Mouse (Mus musculus) kidney, postnatal 25 days (tissue): Measurements from ENCODE around the gene Susd3.

ENCODE experiments used
- DNase-seq, 2 experiments: peaks; one replicate each; pipeline ENCODE4 v3.0.0; 2021; ENCODE audit warnings: mixed read lengths in 2 of 2

Susd3 gene

DNA sequence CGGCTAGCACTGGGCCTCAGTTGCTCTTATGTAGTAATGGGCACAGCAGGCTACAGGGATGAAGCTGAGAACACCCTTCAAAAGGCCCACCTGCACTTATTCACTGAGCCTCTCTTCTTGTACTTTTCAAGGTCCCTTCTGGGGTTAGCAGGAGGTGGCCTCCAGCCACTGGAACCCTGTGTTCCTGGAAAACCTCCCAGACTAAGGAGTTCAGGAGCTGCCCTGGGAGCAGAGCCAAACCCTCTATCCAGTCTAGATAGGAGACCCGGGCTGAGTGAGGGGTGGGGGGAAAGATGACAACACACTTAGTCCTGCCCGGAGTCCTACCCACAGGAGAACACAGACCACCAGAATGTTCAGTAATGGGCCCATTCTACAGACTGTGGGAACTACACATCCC is 2.5 kb downstream of the Susd3 start:
- DNase-seq = peak; percentile 65 to 90

DNA sequence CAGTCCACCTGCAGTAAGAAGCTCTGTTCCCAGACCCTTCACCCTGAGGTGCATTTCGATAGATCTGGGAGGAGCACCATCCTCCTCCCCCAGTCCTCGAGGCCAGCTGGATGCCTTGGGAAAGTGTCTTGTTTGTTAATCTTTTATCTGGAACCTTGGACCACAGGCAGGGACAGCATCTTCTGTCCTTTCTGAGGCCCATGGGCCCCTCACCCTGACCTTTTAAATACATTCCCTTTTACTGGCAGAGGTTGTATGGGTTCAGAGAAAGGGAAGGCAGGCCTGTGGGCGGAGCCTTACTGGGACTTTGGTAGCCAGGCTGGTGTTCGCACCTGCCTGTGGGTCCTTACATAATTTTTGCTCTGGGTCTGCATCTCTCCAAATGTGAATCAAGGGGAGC is 3.3 kb downstream of the Susd3 start:
- DNase-seq = peak; percentile 79 to 94

- DNase-seq = no peak
Observed at GRCm38 (mm10) chr13:49243492-49243891, 5.0 kb downstream of the Susd3 start.

GRCm38 (mm10) chr13:49242321-49243065 is 6.0 kb downstream of the Susd3 start:
- DNase-seq = peak in 1 of 2 experiments; percentile 55

GRCm38 (mm10) chr13:49238737-49239136 is 9.8 kb downstream of the Susd3 start:
- no peak for DNase-seq

DNA sequence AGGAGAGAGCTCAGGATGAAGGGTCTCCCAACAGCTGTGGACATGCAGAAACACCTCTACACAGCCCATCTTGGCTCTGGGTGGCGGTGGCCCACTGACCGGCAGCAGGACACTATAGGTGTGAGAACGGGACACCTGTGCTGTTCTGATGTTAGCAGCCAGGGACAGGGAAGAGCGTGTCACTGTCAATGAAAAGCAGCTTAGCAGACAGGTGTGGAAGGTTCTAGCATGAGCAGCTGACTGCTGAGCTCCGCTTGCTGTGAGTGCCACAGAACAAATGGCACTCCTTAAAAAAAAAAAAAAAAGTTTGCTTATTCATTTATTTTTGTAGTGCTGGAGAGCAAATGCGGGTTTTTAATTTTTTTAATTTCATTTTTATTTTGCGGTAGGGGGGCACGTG is 10.9 kb downstream of the Susd3 start:
- no peak for DNase-seq

GRCm38 (mm10) chr13:49234711-49235110 is 13.8 kb downstream of the Susd3 start:
- no peak for DNase-seq

- peak; percentile 70 to 88 for DNase-seq
Observed at GRCm38 (mm10) chr13:49233792-49234572, 14.5 kb downstream of the Susd3 start.

- no peak for DNase-seq
Observed at GRCm38 (mm10) chr13:49225633-49226032, 22.9 kb downstream of the Susd3 start.

GRCm38 (mm10) chr13:49225159-49225558 is 23.3 kb downstream of the Susd3 start:
- DNase-seq = no peak

DNA sequence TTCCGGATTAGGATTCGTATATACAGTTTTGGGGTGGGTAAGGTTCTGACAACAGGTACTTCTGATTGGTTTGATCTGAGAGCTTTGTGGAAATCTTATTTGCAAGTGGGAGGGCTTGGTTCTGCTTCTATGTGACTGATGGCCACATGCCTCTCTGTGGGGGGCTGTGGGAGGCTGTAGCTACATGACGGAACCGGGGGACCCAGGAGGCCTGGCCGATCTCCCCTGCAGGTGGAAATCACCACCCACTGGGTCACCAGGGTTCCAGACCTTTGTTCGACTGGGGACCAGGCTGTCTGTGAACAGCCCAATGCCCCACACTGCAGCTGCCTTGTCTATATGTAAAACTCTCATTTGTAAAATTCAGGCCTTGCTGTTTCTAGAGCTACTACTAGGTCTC is 23.8 kb downstream of the Susd3 start:
- DNase-seq = no peak

DNA sequence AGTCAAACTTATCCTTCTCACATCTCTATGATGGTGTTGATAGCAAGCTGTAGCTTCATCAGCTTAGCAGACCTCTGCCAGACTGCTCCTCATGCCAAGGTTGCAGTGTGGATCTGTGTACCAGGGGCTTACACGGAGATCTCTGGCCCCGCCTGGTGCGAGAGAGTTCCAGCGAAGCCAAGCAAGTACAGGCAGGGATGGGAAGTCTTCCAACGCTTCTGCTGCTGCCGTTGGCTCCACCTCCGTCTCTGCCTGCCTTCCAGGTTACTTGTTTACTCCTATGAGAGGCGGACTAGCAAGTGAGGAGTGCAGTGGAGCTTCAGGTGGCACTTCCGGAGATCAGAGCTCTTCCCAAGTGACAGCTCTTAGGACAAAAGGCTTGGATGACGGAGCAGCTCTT is 24.2 kb downstream of the Susd3 start:
- DNase-seq = peak; percentile 73 to 84

- no peak for DNase-seq
Observed at GRCm38 (mm10) chr13:49220912-49221311, 27.6 kb downstream of the Susd3 start.

DNA sequence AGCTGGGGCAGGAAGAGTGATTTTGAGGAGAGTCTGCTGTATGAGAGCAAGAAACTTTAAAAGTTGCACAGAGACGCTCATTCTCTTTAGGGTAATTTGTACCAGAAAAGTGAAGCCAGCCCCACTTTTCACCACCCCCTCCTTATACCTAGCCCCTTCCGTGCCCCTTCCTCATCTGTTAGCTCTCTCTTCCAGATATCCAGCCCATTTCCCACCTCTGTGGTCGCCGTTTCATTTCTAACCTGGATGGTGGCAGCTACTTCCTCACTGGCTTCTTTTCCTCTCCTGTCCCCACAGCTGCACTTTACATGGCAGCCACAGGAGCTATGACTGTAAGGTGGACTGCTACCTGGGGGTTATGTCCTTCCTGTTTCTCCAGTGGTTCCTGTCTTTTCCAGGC is 29.1 kb downstream of the Susd3 start:
- no peak for DNase-seq

- no peak for DNase-seq
Observed at GRCm38 (mm10) chr13:49218651-49219050, 29.9 kb downstream of the Susd3 start.

DNA sequence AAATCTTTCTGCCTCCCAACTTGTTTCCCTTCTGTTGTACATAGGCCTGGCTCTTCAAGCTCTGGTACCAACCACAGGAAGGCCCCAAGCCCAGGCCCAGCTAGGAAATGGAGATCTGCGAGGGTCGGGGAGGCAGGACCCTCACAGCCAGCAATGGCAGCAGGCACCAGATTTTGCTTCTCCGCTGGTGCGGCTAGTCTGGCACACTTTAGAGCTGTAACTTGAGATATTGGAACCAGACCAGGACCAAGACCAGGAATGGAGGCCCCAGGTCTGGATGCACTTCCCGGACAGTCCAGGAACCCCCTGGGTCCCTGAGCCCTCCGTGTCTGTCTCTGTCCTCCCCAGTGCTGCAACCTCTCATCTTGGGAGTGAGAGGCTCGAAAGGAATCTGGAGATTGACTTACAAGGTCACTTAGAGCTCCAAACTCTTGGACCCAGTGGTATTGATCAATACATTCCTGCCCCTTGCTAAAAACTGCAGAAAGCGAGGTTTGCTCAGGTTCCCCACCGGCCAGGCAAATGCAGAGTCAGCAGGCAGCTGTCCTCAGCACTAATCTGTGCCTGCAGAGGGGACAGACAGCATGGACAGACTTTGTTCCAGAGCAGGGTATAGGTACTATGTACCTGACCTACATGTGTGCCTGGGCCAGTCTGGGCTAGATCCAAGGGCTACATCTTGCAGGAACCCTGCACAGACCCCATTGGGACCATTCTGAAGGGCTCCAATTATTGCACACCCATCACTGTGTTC is 31.5 kb downstream of the Susd3 start:
- no peak for DNase-seq

- DNase-seq = no peak
Observed at GRCm38 (mm10) chr13:49216220-49216552, 32.3 kb downstream of the Susd3 start.

DNA sequence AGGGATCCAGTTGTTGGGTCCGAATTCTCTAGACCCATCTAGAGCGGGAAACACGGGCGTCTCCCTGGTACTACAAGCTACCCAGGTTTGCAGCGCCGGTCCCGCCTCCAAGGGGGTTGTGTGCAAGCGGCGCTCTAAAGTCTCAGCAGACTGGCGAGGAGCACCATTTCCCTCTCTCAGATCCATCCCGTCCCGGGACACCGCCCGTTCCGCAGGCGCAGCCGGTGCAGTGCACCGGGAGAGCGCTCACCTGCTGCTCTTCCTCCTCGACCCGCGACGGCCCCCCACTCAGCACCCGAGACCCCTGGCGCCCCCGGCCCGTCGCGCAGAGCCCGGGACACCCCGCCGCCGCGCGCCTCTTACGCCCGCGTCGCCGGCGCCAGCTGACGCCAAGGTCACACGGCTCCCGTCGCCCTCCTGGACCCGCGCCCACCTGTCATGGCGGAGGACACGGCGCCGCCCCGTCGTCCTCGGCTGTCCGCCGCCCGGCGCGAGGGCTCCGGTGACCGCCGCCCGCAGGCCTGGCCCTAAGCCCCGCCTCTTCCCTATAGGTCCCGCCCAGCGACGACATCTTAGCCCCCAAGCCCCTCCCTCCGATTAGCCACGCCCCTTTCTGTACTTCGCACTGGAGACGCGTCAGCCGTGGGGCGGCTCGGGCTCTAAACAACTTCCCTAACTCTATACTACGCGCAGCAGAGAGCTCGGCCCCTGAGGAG is 32.8 kb downstream of the Susd3 start, which contains the start of gene Card19:
TSS of gene Card19 (minus strand) at position 534 of the 716 bp plus-strand sequence.
- peak; percentile 97 to 99 for DNase-seq

GRCm38 (mm10) chr13:49215128-49215503 is 33.4 kb downstream of the Susd3 start:
- DNase-seq = no peak

DNA sequence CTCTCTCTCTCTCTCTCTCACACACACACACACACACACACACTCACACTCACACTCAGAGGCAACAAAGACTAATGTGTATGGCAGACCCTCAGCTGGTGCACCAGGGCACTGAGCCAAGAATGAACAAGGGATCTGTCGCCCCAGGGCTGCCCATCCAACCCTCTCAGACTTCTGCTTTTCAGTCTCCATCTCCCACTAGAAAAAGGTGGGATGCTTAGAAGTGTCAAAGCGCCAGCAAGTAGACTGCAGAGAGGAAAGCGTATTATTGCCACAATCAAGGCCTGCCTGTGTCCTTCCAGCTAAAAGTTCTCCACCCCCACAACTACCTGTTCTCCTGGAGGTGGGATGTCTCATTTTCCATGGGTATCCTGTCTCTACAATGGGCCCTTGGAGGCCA is 34.1 kb downstream of the Susd3 start:
- no peak for DNase-seq

- peak; percentile 48 to 72 for DNase-seq
Observed at GRCm38 (mm10) chr13:49213531-49213932, 35.0 kb downstream of the Susd3 start.

DNA sequence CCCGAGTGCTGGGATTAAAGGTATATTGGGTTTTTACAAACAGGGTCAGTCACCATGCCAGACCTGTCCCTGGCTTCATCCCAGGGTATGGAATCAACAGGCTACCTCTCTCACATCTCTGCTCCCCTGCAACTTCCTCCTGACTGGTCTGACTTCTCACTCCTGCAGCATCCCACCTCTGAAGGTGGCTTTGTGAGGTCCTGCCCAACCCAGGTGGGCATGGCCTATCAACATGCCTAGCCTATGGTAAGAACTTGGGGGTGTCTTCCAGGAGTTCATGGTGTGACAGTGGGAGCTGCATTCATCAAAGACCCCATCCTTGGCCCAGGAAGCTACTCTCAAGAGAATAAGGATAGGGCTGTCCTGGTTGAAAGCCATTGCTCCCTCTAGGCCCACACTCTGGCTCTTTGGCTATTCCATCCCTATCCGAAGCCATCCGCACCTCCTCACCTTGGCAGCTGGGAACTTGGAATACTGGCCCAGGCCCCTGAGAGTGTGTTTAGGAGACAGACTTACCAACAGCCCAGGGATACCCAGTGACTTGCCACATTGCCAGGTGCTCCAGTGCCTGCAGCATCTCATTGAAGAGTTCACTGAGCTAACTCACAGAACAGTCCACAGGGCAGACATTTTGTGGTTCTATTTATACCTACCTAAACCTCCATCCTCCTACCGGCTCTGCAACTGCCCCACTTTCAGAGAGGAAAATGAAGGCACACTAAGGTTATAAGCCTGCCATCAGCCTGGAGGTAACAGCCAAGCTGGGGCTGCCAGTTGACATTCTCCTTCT is 35.6 kb downstream of the Susd3 start:
- DNase-seq = no peak
